Mouse (Mus musculus): Measurements from ENCODE around the gene Zfp74. TPM values are rescaled to one million over a fixed set of nuclear protein-coding genes. Genes with fewer than 3 reads are reported as not detected.
"Not testable (repeated sequence)": the region's sequence is repeated elsewhere in the genome, so short reads cannot be mapped to it uniquely, and the experiment has no call there.

Gene Zfp74
- 1 to 10 TPM; 3.8 to 4.7 (median 4.6) TPM for polyA plus RNA-seq (2017; shearing (Covaris generic))

DNA sequence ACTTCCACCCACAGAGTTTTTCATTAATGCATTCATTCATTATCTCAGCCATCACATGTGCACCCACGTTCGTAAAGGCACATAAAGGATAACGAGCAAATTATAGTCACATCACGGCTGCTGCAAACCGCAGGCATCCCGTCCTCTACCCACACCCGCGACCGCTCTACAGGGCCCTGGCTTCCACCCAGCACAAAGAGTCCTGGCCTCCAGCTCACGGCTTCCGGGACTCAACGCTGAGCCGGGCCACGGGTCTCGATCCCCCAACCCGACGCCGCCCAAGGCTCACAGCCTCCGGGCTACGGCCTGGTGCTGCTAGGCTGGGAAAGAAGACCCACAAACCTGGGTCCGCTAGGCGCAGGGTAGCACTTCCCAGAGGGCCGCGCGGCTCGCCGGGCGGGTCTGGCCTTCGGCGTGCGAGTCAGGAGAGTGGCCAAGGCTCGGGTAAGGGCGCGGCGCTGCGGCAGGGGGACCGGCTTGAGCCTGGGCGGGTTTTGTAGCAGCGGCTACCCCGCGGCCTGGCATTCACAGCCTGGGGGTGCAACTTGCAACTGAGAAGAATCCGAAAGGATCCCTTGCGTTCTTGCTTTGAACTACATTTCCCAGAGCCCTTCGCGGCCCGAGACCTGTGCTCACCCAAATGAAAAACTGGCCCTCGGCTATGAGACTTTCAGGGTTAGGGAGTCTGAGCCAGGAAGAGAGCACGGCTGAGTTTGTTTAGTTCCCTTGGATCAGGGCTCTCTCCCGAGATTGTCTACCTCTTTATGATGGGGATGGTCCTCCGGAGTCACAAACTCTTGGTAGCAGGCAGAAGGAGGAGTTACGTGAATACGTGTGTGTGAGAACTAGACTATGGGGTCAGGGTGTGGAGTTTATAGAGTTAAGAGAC is at the start of gene Zfp74:
TSS of gene Zfp74 (minus strand) at position 577 of the 889 bp plus-strand sequence.
- ATAC-seq: peak; percentile 87

DNA sequence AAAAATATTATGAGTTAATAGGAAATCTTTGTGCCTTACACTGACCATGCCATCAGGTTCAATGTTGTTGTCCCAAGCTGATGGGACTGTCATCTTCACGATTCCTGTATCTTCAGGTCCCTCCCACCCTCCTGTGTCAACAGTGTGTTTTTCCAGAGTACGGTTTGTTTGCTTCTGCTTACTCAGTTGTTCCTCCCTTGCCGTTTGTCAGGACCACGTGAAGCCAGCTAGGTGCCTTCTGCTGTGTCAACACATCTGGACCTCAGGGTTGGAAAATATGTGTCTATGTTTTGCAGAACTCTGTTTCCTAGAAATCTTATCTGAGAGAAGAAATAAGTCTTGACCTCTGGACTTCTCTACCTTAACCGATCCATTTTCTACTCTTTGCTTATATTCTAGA is 46.7 kb upstream of the Zfp74 start:
- ATAC-seq: no peak

- ATAC-seq: no peak
Measured at GRCm38 (mm10) chr7:29995134-29995533, 41.2 kb upstream of the Zfp74 start.

GRCm38 (mm10) chr7:29993340-29993739 is 39.5 kb upstream of the Zfp74 start:
- no peak for ATAC-seq

GRCm38 (mm10) chr7:29992698-29993097 is 38.8 kb upstream of the Zfp74 start:
- no peak for ATAC-seq

DNA sequence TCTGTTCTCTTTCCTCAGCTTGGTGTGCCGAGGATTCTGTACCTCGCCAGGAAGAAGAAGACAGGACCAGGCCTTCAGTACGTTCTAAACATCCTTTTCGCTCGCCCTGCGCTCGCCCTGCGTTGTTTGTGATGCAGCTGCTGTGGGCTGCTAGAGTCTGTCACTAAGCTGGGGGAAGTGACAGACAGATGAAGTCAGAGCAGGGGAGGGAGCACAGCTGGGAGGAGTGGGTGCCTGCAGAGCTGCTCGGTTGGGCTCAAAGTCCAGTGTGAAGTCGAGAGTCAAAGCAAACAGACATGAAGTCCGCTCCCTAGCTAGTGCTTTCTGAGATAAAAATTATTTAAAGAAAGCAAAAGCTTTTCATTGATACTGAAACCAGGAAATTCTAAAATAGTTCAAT is 35.1 kb upstream of the Zfp74 start:
- ATAC-seq: no peak

- no peak for ATAC-seq
Measured at GRCm38 (mm10) chr7:29987551-29987950, 33.7 kb upstream of the Zfp74 start.

- no peak for ATAC-seq
Measured at GRCm38 (mm10) chr7:29986101-29986500, 32.2 kb upstream of the Zfp74 start.

GRCm38 (mm10) chr7:29983690-29984380 is 29.9 kb upstream of the Zfp74 start, which contains the start of gene Zfp568:
Gene Zfp568, plus strand, starts transcription at chr7:29983955.
- ATAC-seq: peak; percentile 83

DNA sequence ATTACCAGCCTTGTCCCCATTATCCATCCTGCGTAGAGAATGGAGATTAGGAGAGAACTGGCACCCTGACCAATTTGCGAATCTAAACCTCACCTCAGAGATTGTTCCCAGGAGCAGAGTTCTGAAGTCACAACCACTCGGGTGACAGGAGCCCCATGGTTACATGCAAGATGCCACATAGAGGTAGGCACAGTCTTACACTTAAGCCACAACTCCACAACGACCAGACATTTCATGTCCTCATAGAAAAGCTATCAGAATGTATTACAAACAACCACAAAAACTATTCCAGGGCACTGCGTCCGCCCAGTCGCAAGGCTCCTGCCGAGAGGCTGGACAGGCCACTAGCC is 29.4 kb upstream of the Zfp74 start:
- no peak for ATAC-seq

DNA sequence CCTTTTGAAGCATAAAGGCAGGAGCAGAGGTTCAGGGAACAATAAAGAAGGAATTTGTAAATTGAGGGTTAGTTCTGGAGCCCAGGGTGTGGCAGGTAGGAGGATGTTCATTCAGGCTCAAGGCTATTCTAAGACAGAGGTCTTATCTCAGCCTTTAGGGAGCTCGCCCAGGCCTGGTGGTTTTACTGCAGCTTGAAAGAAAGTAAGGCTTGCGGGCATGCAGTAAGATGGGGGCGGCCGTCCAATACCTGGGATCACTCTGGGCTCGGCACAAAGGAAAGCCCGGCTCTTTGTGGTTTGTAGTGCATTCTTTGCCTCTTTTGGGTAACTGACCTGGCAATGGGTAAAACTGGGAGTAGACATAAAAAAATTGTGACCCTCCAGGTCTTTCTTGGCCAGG is 29.0 kb upstream of the Zfp74 start:
- ATAC-seq: no peak

DNA sequence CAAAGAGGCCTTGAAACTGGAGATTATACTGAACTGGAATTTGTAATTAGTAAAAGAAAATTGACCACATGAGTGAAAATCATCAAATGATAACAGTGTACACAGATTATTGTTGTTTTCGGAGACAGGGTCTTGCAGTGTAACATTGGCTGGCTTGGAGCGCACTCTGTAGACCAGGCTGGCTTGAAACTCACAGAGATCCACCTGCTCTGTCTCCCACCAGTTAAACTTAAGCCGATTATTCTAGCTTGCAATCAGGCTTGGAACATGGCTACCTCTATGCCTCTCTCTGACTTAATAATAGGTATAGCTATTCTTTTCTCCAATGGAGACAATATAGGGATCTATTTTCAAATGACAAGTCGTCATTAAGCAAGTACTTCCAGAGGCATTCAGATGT is 28.5 kb upstream of the Zfp74 start:
- ATAC-seq: no peak

DNA sequence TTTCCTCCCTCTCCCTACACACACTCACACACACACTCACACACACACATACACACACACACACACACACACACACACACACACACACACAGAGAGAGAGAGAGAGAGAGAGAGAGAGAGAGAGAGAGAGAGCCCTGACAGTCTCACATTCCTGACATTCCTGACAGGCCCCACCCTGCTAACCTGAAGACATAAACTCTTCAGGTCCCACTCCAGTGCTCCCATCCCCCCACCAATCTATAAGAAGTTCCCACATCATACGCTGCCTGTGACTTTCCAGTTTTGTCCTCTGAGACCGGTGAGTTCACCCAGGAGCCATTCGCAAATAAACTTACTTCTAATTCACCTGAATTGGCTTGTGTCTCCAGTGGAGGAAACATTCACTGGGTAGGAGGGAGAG is 28.0 kb upstream of the Zfp74 start:
- no peak for ATAC-seq

DNA sequence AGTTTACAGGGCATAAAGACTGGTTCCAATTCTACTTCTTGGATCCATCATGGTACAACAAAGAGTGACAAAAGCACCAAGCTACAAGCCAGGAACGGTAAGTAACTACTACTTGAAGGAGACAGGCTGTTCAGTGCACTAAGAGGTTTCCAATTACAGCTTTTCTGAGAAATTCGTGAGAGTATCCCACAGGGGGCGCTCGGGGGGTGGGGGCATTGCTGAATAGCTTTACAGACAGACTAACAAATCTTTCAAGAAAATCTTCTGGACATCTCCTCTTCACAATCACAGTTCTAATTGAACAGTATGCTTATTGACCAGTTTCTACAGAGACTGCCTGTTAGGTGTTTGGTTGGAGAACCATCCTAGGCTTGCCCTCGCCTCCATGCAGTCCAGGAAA is 27.6 kb upstream of the Zfp74 start:
- no peak for ATAC-seq

DNA sequence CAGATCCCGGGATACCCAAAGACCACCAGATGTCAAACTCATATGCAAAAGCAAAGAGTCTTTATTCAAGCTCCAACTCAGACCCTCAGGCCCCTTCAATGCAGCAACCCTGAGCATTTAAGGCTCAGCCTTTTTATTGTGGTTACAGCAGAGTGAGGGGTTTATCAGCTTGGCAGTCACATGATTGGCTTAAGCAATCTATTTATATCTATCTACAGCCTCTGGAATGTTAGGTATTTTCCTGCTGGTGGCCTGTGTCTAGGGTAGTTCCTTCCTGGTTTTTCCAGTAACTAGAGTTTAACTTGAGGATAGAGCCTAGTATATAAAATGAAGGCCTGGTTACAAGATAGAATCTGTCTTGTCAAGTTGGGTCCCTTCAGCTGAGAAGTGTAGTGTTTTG is 26.9 kb upstream of the Zfp74 start:
- no peak for ATAC-seq

DNA sequence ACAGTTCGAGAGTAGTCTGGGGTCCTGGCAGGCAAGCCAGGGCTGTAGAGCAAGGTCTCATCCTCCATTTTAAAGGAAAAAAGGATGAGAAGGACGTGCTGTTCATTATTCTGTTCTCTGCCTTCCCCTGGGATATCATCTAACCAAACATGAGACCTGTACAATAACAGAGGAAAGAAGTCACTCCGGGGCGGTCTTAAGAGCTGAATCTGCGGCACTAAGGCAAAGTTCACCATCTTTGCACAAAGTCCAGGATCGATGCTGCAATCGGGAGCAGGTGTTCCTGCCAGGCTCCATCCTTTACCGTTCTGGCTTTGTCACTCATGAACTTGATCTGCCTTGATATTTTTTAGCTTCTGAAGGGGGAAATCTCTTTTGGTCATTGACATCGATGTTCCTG is 16.8 kb upstream of the Zfp74 start:
- ATAC-seq: no peak

- ATAC-seq: not testable (repeated sequence)
Measured at GRCm38 (mm10) chr7:29965115-29965810, 11.4 kb upstream of the Zfp74 start.

GRCm38 (mm10) chr7:29959004-29959403 is 5.1 kb upstream of the Zfp74 start:
- no peak for ATAC-seq

GRCm38 (mm10) chr7:29958125-29958724 is 4.3 kb upstream of the Zfp74 start:
- ATAC-seq: no peak

GRCm38 (mm10) chr7:29956257-29956656 is 2.4 kb upstream of the Zfp74 start:
- no peak for ATAC-seq

- no peak for ATAC-seq
Measured at GRCm38 (mm10) chr7:29954731-29955130, 842 bp upstream of the Zfp74 start.

DNA sequence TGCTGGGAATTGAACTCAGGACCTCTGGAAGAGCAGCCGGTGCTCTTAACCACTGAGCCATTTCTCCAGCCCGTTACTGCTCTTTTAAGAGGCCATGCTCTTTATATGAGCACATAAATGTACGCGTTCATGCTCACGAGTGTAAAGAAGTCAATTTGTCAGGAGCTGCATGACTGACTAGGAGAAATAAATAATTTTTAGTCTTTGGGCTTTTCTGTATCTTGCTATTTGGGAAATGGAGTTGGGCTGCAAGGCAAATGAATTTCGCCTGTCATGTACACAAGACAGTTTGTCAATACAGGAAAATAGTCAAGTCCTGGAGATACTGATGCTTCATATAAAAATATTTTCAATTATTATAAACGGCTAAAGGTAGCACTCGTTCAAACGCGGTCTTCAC is 803 bp downstream of the Zfp74 start:
- no peak for ATAC-seq

DNA sequence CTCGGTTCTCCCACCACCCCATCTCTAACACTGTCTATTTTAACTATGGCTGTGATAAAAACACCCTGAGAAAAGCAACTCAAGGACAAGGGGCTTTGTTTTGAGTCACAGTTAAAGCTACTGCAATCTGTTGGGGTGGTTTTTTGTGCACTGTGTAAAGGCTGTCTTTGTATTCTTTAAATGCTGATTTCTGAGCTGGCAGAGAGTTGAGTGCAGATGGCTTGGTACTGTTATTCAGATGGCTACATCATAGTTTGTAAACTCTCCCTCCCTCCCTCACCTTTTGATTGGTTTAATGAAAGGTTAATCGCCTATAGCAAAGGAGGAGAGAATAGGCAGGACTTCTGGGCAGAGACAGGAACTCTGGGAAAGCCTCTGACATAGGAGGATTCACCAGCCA is 9.7 kb downstream of the Zfp74 start:
- ATAC-seq: no peak
